Mouse (Mus musculus) stomach, postnatal 0 days (tissue): ENCODE data around the gene Rpl5.

Experiments
- CTCF ChIP-seq: IDR thresholded peaks from 2 replicates; pipeline ENCODE4 v1.5.1; 2016; ENCODE audit warnings: antibody characterized with exemption, low read depth, mild to moderate bottlenecking, moderate library complexity
- EP300 ChIP-seq: optimal IDR thresholded peaks from 2 replicates; pipeline ENCODE3; 2016; ENCODE audit warnings: antibody characterized with exemption

GRCm38 (mm10) chr5:107943526-107943925 is 43.2 kb downstream of the Rpl5 start:
- TF ChIP-seq EP300: no peak
- no peak for TF ChIP-seq CTCF
